Mouse (Mus musculus) liver, embryonic 14.5 days (tissue): ENCODE data around the gene 2010300C02Rik. TPM values are rescaled to one million over a fixed set of nuclear protein-coding genes. Genes with fewer than 3 reads are reported as not detected.

Experiments used
- ATAC-seq: fragments of 200-750 bp; cut with Nextera tagmentation; 2 replicates; pipeline ENCODE4 v1.8.0; 2017; ENCODE audit warnings: moderate number of reproducible peaks, mild to moderate bottlenecking, moderate library complexity; ENCODE audit not compliant: insufficient read depth
- DNase-seq, 3 experiments: peaks; one replicate each; pipeline ENCODE4 v3.0.0-alpha.2; 2012 to 2013; ENCODE audit warnings: low read depth in 3 of 3, low spot score in 3 of 3
- H3K27ac ChIP-seq: fragments of 300-500 bp; sonication (generic); 2 replicates; pipeline ENCODE4 v1.5.1; 2014; ENCODE audit warnings: moderate library complexity, mild to moderate bottlenecking, control low read depth, inconsistent platforms
- H3K27me3 ChIP-seq: fragments of 300-500 bp; sonication (generic); 2 replicates; pipeline ENCODE4 v1.6.1; 2014; ENCODE audit warnings: mild to moderate bottlenecking, low read length, moderate library complexity; ENCODE audit not compliant: control insufficient read depth, insufficient read depth
- H3K36me3 ChIP-seq: fragments of 300-500 bp; sonication (generic); replicated peaks from 2 replicates; pipeline ENCODE4 v1.6.1; 2014; ENCODE audit warnings: low read depth; ENCODE audit not compliant: control insufficient read depth, insufficient read depth
- H3K4me1 ChIP-seq, 2 experiments: fragments of 200-500 bp in 1 of 2; fragments of 300-500 bp in 1 of 2; sonication (generic) in 1 of 2; replicated peaks; 2 replicates each; pipeline ENCODE4 v1.6.1; 2012 to 2014; ENCODE audit warnings: antibody characterized with exemption in 1 of 2, inconsistent platforms in 1 of 2, low read length in 1 of 2; ENCODE audit not compliant: control insufficient read depth in 2 of 2, insufficient read depth in 2 of 2
- H3K4me2 ChIP-seq: fragments of 300-500 bp; sonication (generic); 2 replicates; pipeline ENCODE4 v1.6.1; 2014; ENCODE audit warnings: low read depth, mild to moderate bottlenecking, control low read depth, moderate library complexity
- H3K4me3 ChIP-seq, 2 experiments: fragments of 200-500 bp in 1 of 2; fragments of 300-500 bp in 1 of 2; sonication (generic) in 1 of 2; 2 replicates each; pipeline ENCODE4 v1.5.1; 2012 to 2014; ENCODE audit warnings: low read depth in 2 of 2, low read length in 2 of 2, mild to moderate bottlenecking in 2 of 2, control low read depth in 1 of 2, inconsistent platforms in 1 of 2, moderate library complexity in 1 of 2; ENCODE audit not compliant: insufficient read depth in 1 of 2
- H3K9ac ChIP-seq: fragments of 300-500 bp; sonication (generic); replicated peaks from 2 replicates; pipeline ENCODE4 v1.6.1; 2014; ENCODE audit warnings: mild to moderate bottlenecking, control low read depth, moderate library complexity
- H3K9me3 ChIP-seq: fragments of 300-500 bp; sonication (generic); 2 replicates; pipeline ENCODE4 v1.6.1; 2016; ENCODE audit warnings: low read length, mixed read lengths; ENCODE audit not compliant: control insufficient read depth
- CTCF ChIP-seq: IDR thresholded peaks from 2 replicates; pipeline ENCODE4 v1.5.1; 2016; ENCODE audit warnings: antibody characterized with exemption, low read depth, control low read depth
- EP300 ChIP-seq: IDR thresholded peaks from 2 replicates; pipeline ENCODE4 v1.6.1; 2016; ENCODE audit warnings: antibody characterized with exemption, low read depth
- WGBS: fragments of 180-500 bp; shearing (Covaris S2); extraction: QIAGEN DNeasy Blood & Tissue Kit; methylation state at CpG from one replicate; pipeline ENCODE4 v1.1.7; 2014; ENCODE audit not compliant: insufficient replicate concordance; 5-methylcytosine and 5-hydroxymethylcytosine counted together
- polyA plus RNA-seq, 2 experiments: library from polyadenylated mRNA; depleted of rRNA in 1 of 2; stranded (reverse) in 1 of 2; unstranded in 1 of 2; fragments of >200 nt; fragmentation: Nextera tagmentation in 1 of 2; extraction: Ambion mirVana in 1 of 2; gene quantifications; 2 replicates each; pipeline versions ENCODE4 v1.2.1 to v1.2.3; 2012 to 2014

The 2010300C02Rik gene
- polyA plus RNA-seq, 2 experiments: 0.09 TPM; not detected in 1

DNA sequence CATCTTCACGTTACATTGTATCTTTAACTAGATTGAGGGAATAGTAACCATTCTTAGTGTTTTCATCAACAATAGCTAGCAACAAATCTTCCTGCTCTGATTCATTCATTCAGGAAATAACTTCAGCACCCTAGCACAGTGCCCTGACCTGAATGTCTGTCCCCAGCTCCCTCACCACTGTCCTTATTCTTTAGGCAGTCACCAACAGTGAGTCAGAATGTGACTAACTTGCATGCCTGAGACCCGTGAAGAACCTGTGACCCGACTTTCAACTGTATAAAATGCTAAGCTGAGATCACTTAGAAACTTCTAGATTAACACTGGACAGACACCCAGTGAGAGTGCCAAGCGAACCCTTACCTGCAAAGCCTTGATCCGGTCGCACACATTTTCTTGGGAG is 88.4 kb downstream of the 2010300C02Rik start:
- no peak overlapping the region for H3K27ac ChIP-seq
- no peak for TF ChIP-seq CTCF
- no peak for TF ChIP-seq EP300
- WGBS: 58% methylated on average over 6 of the region's 6 CpGs

DNA sequence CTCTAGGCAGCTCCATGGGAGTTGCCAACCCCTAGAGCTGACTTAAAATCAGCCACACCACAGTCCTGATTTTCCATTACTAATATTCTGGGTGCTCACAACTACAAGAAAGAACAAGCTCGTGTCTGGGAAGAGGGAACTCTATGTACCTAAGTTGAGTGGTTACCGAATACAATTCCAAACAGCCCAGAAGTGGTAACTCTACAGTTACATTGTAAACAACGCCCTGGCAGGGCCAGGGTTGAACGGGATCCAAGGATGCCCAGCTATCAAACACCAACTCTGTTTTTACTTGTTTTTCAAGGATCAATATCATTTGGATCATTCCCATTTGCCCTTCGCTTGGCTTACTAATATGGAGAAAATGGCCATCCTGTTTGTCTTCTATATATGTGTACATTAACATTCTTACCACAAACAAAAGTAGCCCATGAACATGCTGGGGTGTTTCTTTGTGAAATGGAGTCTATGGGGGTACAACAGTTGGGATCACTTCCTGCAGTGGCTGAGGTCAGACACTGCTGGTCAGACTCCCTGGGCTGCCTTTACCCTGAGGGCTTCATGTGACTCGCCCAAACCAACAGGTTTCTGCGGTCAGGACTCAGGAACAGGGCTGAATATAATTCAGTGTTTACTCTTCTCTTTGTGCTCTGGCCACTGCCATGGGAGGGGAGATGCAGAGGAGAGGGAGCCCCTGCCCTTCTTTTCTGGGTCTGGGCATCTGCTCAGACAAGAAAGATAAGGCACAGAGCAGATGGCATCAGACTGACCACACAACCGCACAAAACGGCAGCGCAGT is 89.3 kb downstream of the 2010300C02Rik start:
- H3K4me3 ChIP-seq: no peak overlapping the region
- DNase-seq (no peak), ATAC-seq (no peak)
- no peak overlapping the region for H3K4me2 ChIP-seq
- no peaks in the 10 kb centered on the region for H3K27me3 ChIP-seq
- no peaks in the 10 kb centered on the region for H3K9me3 ChIP-seq
- H3K9ac ChIP-seq: no peak overlapping the region
- H3K27ac ChIP-seq: no peak overlapping the region
- 64% methylated on average over 10 of the region's 10 CpGs for WGBS
- TF ChIP-seq CTCF: no peak
- no peaks in the 10 kb centered on the region for H3K36me3 ChIP-seq
- H3K4me1 ChIP-seq: no peaks in the 10 kb centered on the region

More for the DNA sequence above, 88.4 kb downstream of the 2010300C02Rik start:
- no peaks in the 10 kb centered on the region for H3K9me3 ChIP-seq
- H3K4me2 ChIP-seq: no peak overlapping the region
- H3K4me1 ChIP-seq: no peaks in the 10 kb centered on the region
- no peaks in the 10 kb centered on the region for H3K36me3 ChIP-seq
- H3K9ac ChIP-seq: no peak overlapping the region
- H3K27me3 ChIP-seq: no peaks in the 10 kb centered on the region
- no peak for ATAC-seq
- no peak for DNase-seq
- H3K4me3 ChIP-seq: no peak overlapping the region

DNA sequence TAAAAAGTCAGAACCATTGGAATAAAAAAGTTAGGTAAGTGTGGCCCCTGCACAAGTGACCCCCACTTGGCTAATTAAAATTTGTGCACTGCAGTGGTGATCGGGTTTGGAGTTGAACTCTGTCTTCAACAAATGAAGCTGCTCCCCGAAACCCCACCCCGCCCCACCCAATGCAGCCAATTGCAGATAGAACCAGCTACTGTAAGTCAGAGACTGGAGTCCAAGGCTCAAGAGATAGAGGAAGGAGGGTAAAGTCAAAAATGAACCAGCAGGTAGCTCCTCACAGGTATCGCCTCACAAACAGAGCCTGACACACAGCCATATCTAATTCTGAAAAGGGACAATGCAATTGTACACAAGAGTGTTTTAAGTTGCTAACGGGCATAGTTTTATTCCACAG is 90.0 kb downstream of the 2010300C02Rik start:
- Histone ChIP-seq H3K4me3 (no peak overlapping the region), H3K4me1 (no peaks in the 10 kb centered on the region), H3K27me3 (no peaks in the 10 kb centered on the region), H3K9ac (no peak overlapping the region), H3K36me3 (no peaks in the 10 kb centered on the region), H3K9me3 (no peaks in the 10 kb centered on the region), H3K4me2 (no peak overlapping the region), H3K27ac (no peak overlapping the region)
- 63% methylated on average over 5 of the region's 5 CpGs for WGBS
- DNase-seq (no peak), ATAC-seq (no peak)
- TF ChIP-seq EP300: no peak
- TF ChIP-seq CTCF: no peak

DNA sequence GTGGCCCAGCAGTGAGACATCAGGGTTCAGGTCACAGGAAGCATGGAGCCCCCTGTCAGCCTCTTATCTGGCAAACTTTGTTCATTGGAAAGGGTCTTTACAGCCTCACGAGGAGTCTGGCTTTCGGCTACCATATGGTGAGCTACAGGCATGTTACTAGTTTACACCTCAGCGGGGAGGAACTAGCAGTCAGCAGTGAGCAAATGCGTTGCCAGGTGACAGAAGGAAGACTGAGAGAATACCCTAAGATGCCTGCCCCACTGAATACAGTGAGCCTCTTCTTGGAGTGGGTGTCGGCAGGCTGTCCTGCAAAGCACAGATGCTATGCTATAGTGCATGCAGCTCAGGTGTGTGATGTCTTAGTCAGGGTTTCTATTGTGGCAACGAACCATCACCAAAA is 91.1 kb downstream of the 2010300C02Rik start:
- ATAC-seq (no peak), DNase-seq (no peak)
- H3K9ac ChIP-seq: no peak overlapping the region
- H3K4me3 ChIP-seq: no peak overlapping the region
- H3K9me3 ChIP-seq: no peaks in the 10 kb centered on the region
- H3K27ac ChIP-seq: no peak overlapping the region
- TF ChIP-seq EP300 (no peak), CTCF (no peak)
- H3K27me3 ChIP-seq: no peaks in the 10 kb centered on the region
- no peaks in the 10 kb centered on the region for H3K36me3 ChIP-seq
- H3K4me2 ChIP-seq: no peak overlapping the region
- 54% methylated on average over 6 of the region's 6 CpGs for WGBS
- H3K4me1 ChIP-seq: no peaks in the 10 kb centered on the region

DNA sequence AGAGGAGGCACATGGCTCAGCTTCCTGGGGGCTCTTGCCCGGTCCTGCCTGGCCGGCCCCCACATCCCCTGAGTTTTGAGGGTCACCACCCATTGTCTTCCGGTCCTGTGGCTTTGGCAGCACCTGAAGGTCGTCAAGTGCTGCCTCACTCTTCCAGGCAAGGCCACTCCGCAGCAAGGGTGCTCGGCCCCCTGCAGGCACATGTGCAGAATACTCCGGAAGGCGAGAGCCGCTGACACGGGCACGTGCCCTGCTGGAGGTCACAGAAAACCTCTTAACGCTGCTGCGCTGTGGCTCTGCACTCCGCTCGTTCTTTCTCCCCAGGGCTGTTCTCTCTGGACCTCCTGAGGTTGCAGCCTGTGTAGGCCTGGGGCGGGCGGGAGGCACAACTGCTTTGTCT is 95.7 kb downstream of the 2010300C02Rik start:
- no peaks in the 10 kb centered on the region for H3K36me3 ChIP-seq
- DNase-seq (no peak), ATAC-seq (no peak)
- H3K4me3 ChIP-seq: no peak overlapping the region
- H3K27ac ChIP-seq: no peak overlapping the region
- H3K4me2 ChIP-seq: no peak overlapping the region
- no peaks in the 10 kb centered on the region for H3K9me3 ChIP-seq
- no peaks in the 10 kb centered on the region for H3K27me3 ChIP-seq
- no peak overlapping the region for H3K9ac ChIP-seq
- H3K4me1 ChIP-seq: no peaks in the 10 kb centered on the region
- 71% methylated on average over 17 of the region's 17 CpGs for WGBS
- TF ChIP-seq CTCF (0 out of 2 replicates have a peak, but pooled peaks have one; percentile 14), EP300 (no peak)
